Mouse (Mus musculus) T-helper 17 cell (primary cell): ENCODE measurements around the gene Zbtb4.

Experiments used
- in situ Hi-C, 2 experiments: fragments of 300-600 bp; cut with MboI, MseI; formaldehyde crosslinking; loops; 1 replicate in 1 of 2; 2 replicates in 1 of 2; pipeline ENCODE4 v1.15.1; 2025; ENCODE audit warnings: high pct_unique_total_duplicates in 2 of 2

The Zbtb4 gene

GRCm38 (mm10) chr11:69799394-69800137, 33.9 kb downstream of the Zbtb4 start:
- in situ Hi-C loops, result loop anchor here in 1 of 2 experiments (5.0 kb wide), 1 partner anchor 78 kb away; the partner anchor contains the start of gene Tmem95

- in situ Hi-C loops, result loop anchor here in 1 of 2 experiments (5.0 kb wide), 1 partner anchor 77 kb away; the partner anchor contains the start of gene Tmem95
Measured at GRCm38 (mm10) chr11:69800138-69800391, 34.4 kb downstream of the Zbtb4 start.

GRCm38 (mm10) chr11:69800392-69801197, 34.9 kb downstream of the Zbtb4 start:
- in situ Hi-C loops, result loop anchor here in 1 of 2 experiments (5.0 kb wide), 1 partner anchor 77 kb away; the partner anchor contains the start of gene Tmem95

- in situ Hi-C loops, result loop anchor here in 1 of 2 experiments (5.0 kb wide), 1 partner anchor 76 kb away; the partner anchor contains the start of gene Tmem95
Measured at GRCm38 (mm10) chr11:69801379-69801977, 35.8 kb downstream of the Zbtb4 start, which contains the start of gene Fgf11. Fgf11 (minus strand) TSS chr11:69801857.

GRCm38 (mm10) chr11:69802648-69803105, 37.0 kb downstream of the Zbtb4 start:
- in situ Hi-C loops, result loop anchor here in 1 of 2 experiments (5.0 kb wide), 1 partner anchor 75 kb away; the partner anchor contains the start of gene Tmem95

GRCm38 (mm10) chr11:69803328-69803727, 37.6 kb downstream of the Zbtb4 start:
- in situ Hi-C loops, result loop anchor here in 1 of 2 experiments (5.0 kb wide), 1 partner anchor 74 kb away; the partner anchor contains the start of gene Tmem95

- in situ Hi-C loops, result loop anchor here in 1 of 2 experiments (5.0 kb wide), 1 partner anchor 73 kb away; the partner anchor contains the start of gene Tmem95
Measured at GRCm38 (mm10) chr11:69803786-69804651, 38.3 kb downstream of the Zbtb4 start.

- in situ Hi-C loops, result loop anchor here in 1 of 2 experiments (5.0 kb wide), 1 partner anchor 73 kb away; the partner anchor contains the start of gene Tmem95
Measured at GRCm38 (mm10) chr11:69804652-69804940, 38.9 kb downstream of the Zbtb4 start.

GRCm38 (mm10) chr11:69804972-69805909, 39.5 kb downstream of the Zbtb4 start, which contains the start of gene Tmem102:
Tmem102 (minus strand) TSS chr11:69805624.
- in situ Hi-C loops, result loop anchor here (5.0 kb wide), 1 partner anchor 72 kb away; the partner anchor contains the start of gene Tmem95 (in 2 of the 2)

GRCm38 (mm10) chr11:69806378-69806777, 40.7 kb downstream of the Zbtb4 start:
- in situ Hi-C loops, result loop anchor here in 1 of 2 experiments (5.0 kb wide), 1 partner anchor 71 kb away; the partner anchor contains the start of gene Tmem95

- in situ Hi-C loops, result loop anchor here in 1 of 2 experiments (5.0 kb wide), 1 partner anchor 70 kb away; the partner anchor contains the start of gene Tmem95
Measured at GRCm38 (mm10) chr11:69807641-69808040, 41.9 kb downstream of the Zbtb4 start.

- in situ Hi-C loops, result no loop called here
Measured at GRCm38 (mm10) chr11:69810280-69810679, 44.6 kb downstream of the Zbtb4 start.

GRCm38 (mm10) chr11:69815155-69815554, 49.4 kb downstream of the Zbtb4 start, which contains the start of gene Gm39566:
Gm39566 (minus strand) TSS chr11:69815298.
- in situ Hi-C loops, result no loop called here

- in situ Hi-C loops, result no loop called here
Measured at GRCm38 (mm10) chr11:69816520-69816919, 50.8 kb downstream of the Zbtb4 start.

- in situ Hi-C loops, result no loop called here
Measured at GRCm38 (mm10) chr11:69818365-69818764, 52.7 kb downstream of the Zbtb4 start, which contains the start of gene Spem2. Spem2 (minus strand) TSS chr11:69818465.

GRCm38 (mm10) chr11:69818871-69819270, 53.2 kb downstream of the Zbtb4 start:
- in situ Hi-C loops, result no loop called here

GRCm38 (mm10) chr11:69822080-69822479, 56.4 kb downstream of the Zbtb4 start, which contains the start of gene Spem1:
Spem1 (minus strand) TSS chr11:69822180.
- in situ Hi-C loops, result no loop called here

GRCm38 (mm10) chr11:69823456-69823855, 57.7 kb downstream of the Zbtb4 start:
- in situ Hi-C loops, result no loop called here

- in situ Hi-C loops, result no loop called here
Measured at GRCm38 (mm10) chr11:69828832-69829231, 63.1 kb downstream of the Zbtb4 start.
